Mouse (Mus musculus) cerebellum, adult (tissue): Measurements from ENCODE around the gene Akr1c18.
A peak's percentile ranks its signal among the peaks of the same experiment; 100 is the strongest.
"Not testable (repeated sequence)": the region's sequence is repeated elsewhere in the genome, so short reads cannot be mapped to it uniquely, and the experiment has no call there.

Experiments used
- ATAC-seq: cut with Nextera tagmentation; 2 replicates; pipeline ENCODE4 v1.9.2; 2017; ENCODE audit warnings: mild to moderate bottlenecking, moderate library complexity, mixed read lengths; ENCODE audit not compliant: insufficient number of reproducible peaks, low FRiP score, low TSS enrichment

Akr1c18 gene

GRCm38 (mm10) chr13:4150518-4150917, at the start of gene Akr1c18:
Gene Akr1c18, minus strand, starts transcription at chr13:4150654.
- no peak for ATAC-seq

DNA sequence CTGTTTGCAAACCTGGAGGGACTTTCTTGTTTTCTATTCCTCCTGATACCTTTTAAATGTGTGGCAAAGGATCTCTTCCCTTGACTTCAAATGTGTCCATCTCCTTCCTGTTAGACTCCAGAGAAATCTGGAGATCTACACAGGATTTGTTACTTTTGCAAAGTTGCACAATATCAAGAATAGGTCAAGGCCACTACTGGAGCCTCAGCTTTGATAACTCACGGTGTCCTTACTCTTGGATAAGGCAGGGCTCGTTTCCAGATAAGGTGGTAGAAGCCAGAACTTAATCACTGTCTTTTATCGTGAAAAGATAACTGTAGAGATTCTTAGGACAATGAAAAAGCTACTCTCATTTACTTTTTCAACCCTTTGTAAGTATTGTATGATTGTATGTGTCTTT, 42.1 kb upstream of the Akr1c18 start:
- ATAC-seq, result no peak

- ATAC-seq, result no peak
Observed at GRCm38 (mm10) chr13:4190904-4191303, 40.5 kb upstream of the Akr1c18 start, which contains the start of gene Akr1c13. Gene Akr1c13, plus strand, starts transcription at chr13:4191150.

DNA sequence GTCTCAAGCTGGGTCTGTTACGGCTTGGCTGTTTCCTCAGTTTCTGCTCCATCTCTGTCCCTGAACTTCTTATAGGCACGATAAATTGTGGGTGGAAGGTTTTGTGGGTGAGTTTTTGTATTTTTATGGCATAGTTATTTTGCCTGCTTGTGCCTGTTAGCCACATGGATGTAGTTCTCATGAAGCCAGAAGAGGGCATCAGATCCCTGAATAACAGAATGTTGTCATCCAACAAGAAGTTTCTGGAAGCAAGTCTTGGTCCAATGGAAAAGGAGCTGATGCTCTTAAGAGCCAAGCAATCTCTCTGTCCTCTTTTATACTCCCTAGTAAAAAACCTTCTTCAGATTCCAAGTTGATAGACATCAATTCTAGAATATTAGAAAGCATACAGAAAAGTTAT, 37.7 kb upstream of the Akr1c18 start:
- no peak for ATAC-seq

DNA sequence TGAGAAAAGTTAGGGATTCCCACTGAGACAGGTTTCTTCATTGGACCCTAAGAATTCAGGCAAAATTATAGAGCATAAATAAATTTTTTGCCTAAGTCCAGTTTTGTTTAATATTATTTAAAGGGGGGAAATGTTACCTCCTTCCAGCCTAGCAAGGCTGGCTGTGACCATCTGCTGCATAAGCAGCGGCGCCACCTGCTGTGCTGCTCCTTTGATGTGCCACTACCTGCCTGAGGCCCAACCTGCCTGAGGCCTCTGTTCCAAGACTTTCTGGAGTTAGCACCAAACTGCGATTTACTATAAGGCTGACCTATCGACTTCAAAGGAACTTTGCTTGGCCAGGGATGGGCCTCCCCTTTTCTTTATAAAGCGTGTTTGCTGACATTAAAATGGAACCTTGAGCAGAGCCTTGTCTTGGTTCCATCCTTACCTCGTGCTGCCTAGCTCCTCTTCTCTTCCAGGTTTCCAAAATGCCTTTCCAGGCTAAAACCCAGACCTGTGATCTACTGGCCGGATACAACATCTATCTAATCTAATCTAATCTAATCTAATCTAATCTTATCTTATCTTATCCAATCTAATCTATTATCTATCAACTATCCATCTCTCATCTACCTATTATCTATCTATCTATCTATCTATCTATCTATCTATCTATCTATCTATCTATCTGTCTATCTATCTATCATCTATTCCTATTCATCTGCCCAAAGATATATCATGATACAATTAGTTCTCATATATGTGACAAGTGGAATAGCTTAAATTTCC, 36.4 kb upstream of the Akr1c18 start:
- ATAC-seq, result not testable (repeated sequence)

GRCm38 (mm10) chr13:4183116-4183515, 32.7 kb upstream of the Akr1c18 start:
- ATAC-seq, result no peak

GRCm38 (mm10) chr13:4181321-4181720, 30.9 kb upstream of the Akr1c18 start:
- ATAC-seq, result not testable (repeated sequence)

- no peak for ATAC-seq
Observed at GRCm38 (mm10) chr13:4172978-4173377, 22.5 kb upstream of the Akr1c18 start.

DNA sequence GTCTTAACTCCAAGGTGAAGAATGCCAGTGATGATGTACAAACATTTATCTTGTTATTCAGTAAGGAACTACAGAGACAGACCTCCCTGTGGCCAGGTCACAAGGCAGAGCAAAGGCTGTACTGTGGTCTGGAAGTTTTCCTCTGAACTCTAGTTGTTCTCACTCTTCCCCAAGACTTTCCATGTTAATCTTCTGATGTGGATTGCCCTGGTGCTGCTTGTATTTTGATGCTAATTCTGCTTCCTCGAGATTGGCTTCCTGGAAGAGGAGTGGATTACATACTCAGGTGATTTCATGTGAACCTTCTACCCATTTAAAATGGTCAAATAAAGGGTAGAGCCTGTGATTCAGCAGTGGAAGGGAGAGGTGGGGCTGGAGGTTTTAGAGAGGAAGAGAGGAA, 17.6 kb upstream of the Akr1c18 start:
- no peak for ATAC-seq

GRCm38 (mm10) chr13:4155286-4155685, 4.8 kb upstream of the Akr1c18 start:
- no peak for ATAC-seq

DNA sequence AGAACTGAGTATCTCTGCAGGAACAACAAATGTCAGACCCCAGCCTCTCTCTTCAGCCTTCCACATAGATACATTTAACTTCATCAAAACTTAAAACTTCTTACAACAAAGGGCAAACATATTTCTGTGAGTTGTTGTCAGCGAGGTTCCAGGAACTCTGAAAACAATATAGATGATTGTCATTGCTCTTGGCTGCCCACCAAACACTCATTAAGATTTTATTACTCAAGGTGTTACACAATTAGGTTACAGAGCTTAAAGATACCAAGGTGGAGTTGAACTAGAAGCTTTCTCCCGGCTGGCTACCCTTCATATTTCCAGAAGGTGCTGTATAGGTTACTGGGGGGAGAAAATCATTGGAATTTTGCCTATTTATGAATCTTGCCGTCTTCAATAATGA, 3.1 kb upstream of the Akr1c18 start:
- no peak for ATAC-seq

DNA sequence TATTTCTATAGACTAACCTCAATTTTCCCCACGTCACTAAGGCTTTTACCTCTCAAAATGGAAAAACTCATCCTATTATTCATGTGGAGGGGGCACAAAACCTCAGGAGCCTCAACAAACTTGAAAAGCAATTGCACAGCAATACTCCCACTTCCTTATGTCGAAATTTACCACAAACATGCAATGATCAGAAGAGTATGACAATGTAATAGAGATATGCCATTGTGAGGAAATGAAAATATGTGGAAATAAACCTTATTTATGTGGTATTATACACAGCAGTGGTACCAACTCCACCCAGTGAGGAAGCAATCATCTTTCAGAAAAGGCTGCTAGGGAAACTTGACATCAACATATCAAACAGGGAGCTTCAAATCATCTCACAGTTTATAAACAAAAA, 2.5 kb upstream of the Akr1c18 start:
- ATAC-seq, result no peak

GRCm38 (mm10) chr13:4144261-4144660, 6.2 kb downstream of the Akr1c18 start:
- no peak for ATAC-seq

GRCm38 (mm10) chr13:4133070-4133469, 17.4 kb downstream of the Akr1c18 start:
- no peak for ATAC-seq

GRCm38 (mm10) chr13:4131721-4132120, 18.7 kb downstream of the Akr1c18 start:
- ATAC-seq, result no peak

GRCm38 (mm10) chr13:4131317-4131716, 19.1 kb downstream of the Akr1c18 start:
- ATAC-seq, result no peak

GRCm38 (mm10) chr13:4129100-4129499, 21.4 kb downstream of the Akr1c18 start:
- ATAC-seq, result peak; percentile 45; the same call in 1 of the 2 replicates

DNA sequence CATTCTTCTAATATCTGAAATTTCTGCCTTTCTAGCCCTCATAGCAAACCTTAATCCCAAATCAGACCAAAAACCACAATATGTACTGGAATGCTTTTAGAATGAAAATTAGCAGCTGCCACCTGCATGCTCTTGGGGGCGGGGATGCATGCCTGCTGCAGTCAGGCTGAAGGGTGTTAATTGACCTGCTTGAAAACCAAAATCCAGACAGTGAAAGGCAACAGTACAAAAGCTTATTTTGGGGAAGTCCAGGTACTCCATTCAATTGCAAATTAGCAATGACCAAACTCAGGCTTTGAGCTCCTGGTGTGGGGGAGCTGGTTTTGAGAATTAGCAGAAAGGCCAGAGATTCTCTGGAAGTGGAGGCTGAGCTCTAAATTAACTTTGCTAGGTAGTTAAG, 24.6 kb downstream of the Akr1c18 start:
- ATAC-seq, result not testable (repeated sequence)

GRCm38 (mm10) chr13:4124471-4124870, 26.0 kb downstream of the Akr1c18 start:
- not testable (repeated sequence) for ATAC-seq

GRCm38 (mm10) chr13:4123146-4123545, 27.3 kb downstream of the Akr1c18 start:
- ATAC-seq, result no peak

GRCm38 (mm10) chr13:4119181-4119904, 31.1 kb downstream of the Akr1c18 start:
- ATAC-seq, result no peak
